Mouse (Mus musculus): ENCODE data around the gene Polq. TPM values are rescaled to one million over a fixed set of nuclear protein-coding genes. Genes with fewer than 3 reads are reported as not detected.

Gene Polq
- total and polyA plus RNA-seq, 3 experiments: 13.6 to 17.2 TPM; not detected in 1

- Histone ChIP-seq H3K9ac (ENCODE audit: control insufficient read depth, low read depth, low read length, poor library complexity, severe bottlenecking) (no peak overlapping the region), H3K9me3 (replicated peaks; ENCODE audit: insufficient read depth, low read length) (no peaks in the 10 kb centered on the region), H3K27me3 (ENCODE audit: control insufficient read depth in 1 of 2, insufficient read depth in 2 of 2, low read length in 2 of 2) (no peaks in the 10 kb centered on the region), H3K36me3 (ENCODE audit: control insufficient read depth in 1 of 2, insufficient read depth in 2 of 2, low read length in 2 of 2) (peaks cover 0 to 17% of the 10 kb centered on the region in 2 experiments; a peak in 2 of 4 replicates), H3K79me2 (ENCODE audit: control insufficient read depth, insufficient read depth, low read length, poor library complexity) (no peaks in the 10 kb centered on the region; the same call in 1 of the 2 replicates), H3K4me3 (ENCODE audit: control insufficient read depth in 1 of 2, insufficient read depth in 1 of 2, low read depth in 2 of 2, low read length in 2 of 2) (no peak overlapping the region), H3K4me1 (ENCODE audit: control insufficient read depth in 1 of 2, insufficient read depth in 2 of 2, low read length in 2 of 2) (no peaks in the 10 kb centered on the region), H3K27ac (ENCODE audit: control insufficient read depth, low read depth, low read length) (no peak overlapping the region)
- no peak for DNase-seq (ENCODE audit: low read depth, low spot score)
- no peak for TF ChIP-seq ELF1 (IDR thresholded peaks at IDR 0.05; ENCODE audit: low read depth, low read length)
- TF ChIP-seq MAX (IDR thresholded peaks at IDR 0.05; ENCODE audit: low read length): no peak
- TF ChIP-seq POLR2AphosphoS5 (IDR thresholded peaks at IDR 0.05; ENCODE audit: borderline replicate concordance, low read depth, low read length): no peak
Observed at GRCm38 (mm10) chr16:37061261-37061660, 49.7 kb downstream of the Polq start.

GRCm38 (mm10) chr16:37072354-37072753, 60.8 kb downstream of the Polq start:
- peaks cover 3 to 18% of the 10 kb centered on the region in 2 experiments; a peak in 3 of 4 replicates for H3K36me3 ChIP-seq (ENCODE audit: control insufficient read depth in 1 of 2, insufficient read depth in 2 of 2, low read length in 2 of 2)
- H3K79me2 ChIP-seq (ENCODE audit: control insufficient read depth, insufficient read depth, low read length, poor library complexity): no peaks in the 10 kb centered on the region
- no peaks in the 10 kb centered on the region for H3K27me3 ChIP-seq (ENCODE audit: control insufficient read depth in 1 of 2, insufficient read depth in 2 of 2, low read length in 2 of 2)
- peaks cover 5 to 13% of the 10 kb centered on the region in 2 experiments for H3K4me1 ChIP-seq (ENCODE audit: control insufficient read depth in 1 of 2, insufficient read depth in 2 of 2, low read length in 2 of 2)
- H3K27ac ChIP-seq (ENCODE audit: control insufficient read depth, low read depth, low read length): peak overlapping the region; percentile 16
- no peak overlapping the region for H3K9ac ChIP-seq (ENCODE audit: control insufficient read depth, low read depth, low read length, poor library complexity, severe bottlenecking)
- peak; percentile 66 for DNase-seq (ENCODE audit: low read depth, low spot score)
- no peaks in the 10 kb centered on the region for H3K9me3 ChIP-seq (replicated peaks; ENCODE audit: insufficient read depth, low read length)
- no peak overlapping the region for H3K4me3 ChIP-seq (ENCODE audit: control insufficient read depth in 1 of 2, insufficient read depth in 1 of 2, low read depth in 2 of 2, low read length in 2 of 2)
- TF ChIP-seq EP300 (IDR thresholded peaks at IDR 0.05; ENCODE audit: low read depth in 1 of 2, low read length in 2 of 2) (peak; percentile 66 to 73), CHD2 (IDR thresholded peaks at IDR 0.05; ENCODE audit: low read length) (no peak), ETS1 (IDR thresholded peaks at IDR 0.05; ENCODE audit: low read depth, low read length) (peak; percentile 56; the same call in 1 of the 2 replicates), GABPA (IDR thresholded peaks at IDR 0.05; ENCODE audit: low read depth, low read length) (no peak), RAD21 (IDR thresholded peaks at IDR 0.05; ENCODE audit: low read depth, low read length) (no peak), TAL1 (IDR thresholded peaks at IDR 0.05; ENCODE audit: low read length) (no peak), CHD1 (IDR thresholded peaks at IDR 0.05; ENCODE audit: low read depth, low read length) (no peak), HCFC1 (IDR thresholded peaks at IDR 0.05; ENCODE audit: low read depth, low read length) (no peak), MAZ (IDR thresholded peaks at IDR 0.05; ENCODE audit: low read depth, low read length) (no peak), TBP (IDR thresholded peaks at IDR 0.05; ENCODE audit: low read depth, low read length) (no peak), ZNF384 (IDR thresholded peaks at IDR 0.05; ENCODE audit: low read depth, low read length) (no peak), ELF1 (IDR thresholded peaks at IDR 0.05; ENCODE audit: low read depth, low read length) (0 out of 2 replicates have a peak, but pooled peaks have one; percentile 23), MAX (IDR thresholded peaks at IDR 0.05; ENCODE audit: low read length) (no peak), USF1 (IDR thresholded peaks at IDR 0.05; ENCODE audit: low read depth, low read length) (no peak), MYC (IDR thresholded peaks at IDR 0.05; ENCODE audit: low read depth, low read length) (no peak), RCOR1 (IDR thresholded peaks at IDR 0.05; ENCODE audit: low read depth, low read length) (peak; percentile 90), SIN3A (IDR thresholded peaks at IDR 0.05; ENCODE audit: low read length) (peak; percentile 60; the same call in 1 of the 2 replicates), ZKSCAN1 (IDR thresholded peaks at IDR 0.05; ENCODE audit: low read depth, low read length) (no peak), POLR2AphosphoS5 (IDR thresholded peaks at IDR 0.05; ENCODE audit: borderline replicate concordance, low read depth, low read length) (no peak), MXI1 (IDR thresholded peaks at IDR 0.05; ENCODE audit: low read depth, low read length) (peak; percentile 53; the same call in 1 of the 2 replicates), GATA1 (IDR thresholded peaks at IDR 0.05; ENCODE audit: low read depth, low read length) (peak; percentile 85), E2F4 (IDR thresholded peaks at IDR 0.05; ENCODE audit: borderline replicate concordance, low read depth, low read length) (no peak), UBTF (IDR thresholded peaks at IDR 0.05; ENCODE audit: borderline replicate concordance, insufficient read depth, low read depth, low read length) (no peak), MYB (IDR thresholded peaks at IDR 0.05; ENCODE audit: low read depth, low read length) (no peak), POLR2A (IDR thresholded peaks at IDR 0.05; ENCODE audit: control insufficient read depth in 1 of 2, insufficient read depth in 1 of 2, low read depth in 1 of 2, low read length in 2 of 2, poor library complexity in 1 of 2) (no peak), BHLHE40 (IDR thresholded peaks at IDR 0.05; ENCODE audit: borderline replicate concordance, low read depth, low read length) (no peak), SMC3 (IDR thresholded peaks at IDR 0.05; ENCODE audit: low read depth, low read length) (no peak), MEF2A (IDR thresholded peaks at IDR 0.05; ENCODE audit: extremely low read depth, insufficient replicate concordance, low read depth, low read length, poor library complexity, severe bottlenecking) (no peak), KAT2A (conservative IDR thresholded peaks at IDR 0.05; ENCODE audit: low read depth, low read length) (no peak), USF2 (IDR thresholded peaks at IDR 0.05; ENCODE audit: borderline replicate concordance in 1 of 2, insufficient read depth in 1 of 2, low read depth in 1 of 2, low read length in 2 of 2) (no peak), ZC3H11A (IDR thresholded peaks at IDR 0.05; ENCODE audit: low read depth, low read length) (no peak)
